Mouse (Mus musculus) ES-Bruce4 (cell line): Measurements from ENCODE around the gene Ntmt1. TPM values are rescaled to one million over a fixed set of nuclear protein-coding genes. Genes with fewer than 3 reads are reported as not detected.

Experiments used
- H3K27ac ChIP-seq: 2 replicates; pipeline ENCODE4 v1.5.1; 2012; ENCODE audit warnings: low read length, inconsistent platforms; ENCODE audit not compliant: insufficient read depth
- H3K27me3 ChIP-seq: 2 replicates; pipeline ENCODE4 v1.6.1; 2012; ENCODE audit warnings: mild to moderate bottlenecking, low read length, inconsistent platforms; ENCODE audit not compliant: control insufficient read depth, poor library complexity, insufficient read depth, severe bottlenecking
- H3K36me3 ChIP-seq: 2 replicates; pipeline ENCODE4 v1.6.1; 2012; ENCODE audit warnings: inconsistent platforms, mild to moderate bottlenecking, low read length, moderate library complexity; ENCODE audit not compliant: control insufficient read depth, poor library complexity, insufficient read depth, severe bottlenecking
- H3K4me1 ChIP-seq: one replicate; pipeline ENCODE4 v1.8.1; 2011; ENCODE audit warnings: low read length; ENCODE audit not compliant: control insufficient read depth, insufficient read depth
- H3K4me3 ChIP-seq: 2 replicates; pipeline ENCODE4 v1.5.1; 2011; ENCODE audit warnings: low read depth, mild to moderate bottlenecking, low read length
- H3K9ac ChIP-seq: 2 replicates; pipeline ENCODE4 v1.6.1; 2012; ENCODE audit warnings: low read depth, mild to moderate bottlenecking, inconsistent platforms; ENCODE audit not compliant: poor library complexity, severe bottlenecking
- H3K9me3 ChIP-seq: replicated peaks from 2 replicates; pipeline ENCODE4 v1.6.1; 2012; ENCODE audit warnings: mild to moderate bottlenecking, low read length, inconsistent platforms; ENCODE audit not compliant: control insufficient read depth, poor library complexity, insufficient read depth, severe bottlenecking
- CTCF ChIP-seq: IDR thresholded peaks from one replicate; pipeline ENCODE4 v1.8.1; 2011; ENCODE audit warnings: low read depth, low read length
- EP300 ChIP-seq: IDR thresholded peaks from 2 replicates; pipeline ENCODE4 v1.6.1; 2011; ENCODE audit warnings: low read depth, low read length; ENCODE audit not compliant: insufficient read depth
- POLR2A ChIP-seq: IDR thresholded peaks from one replicate; pipeline ENCODE4 v1.8.1; 2011; ENCODE audit warnings: low read length; ENCODE audit not compliant: insufficient read depth
- polyA plus RNA-seq: library from polyadenylated mRNA; stranded (reverse); fragments of >200 nt; gene quantifications from 2 replicates; pipeline ENCODE4 v1.2.4, GENCODE M21; 2011; ENCODE audit warnings: low read depth; ENCODE audit not compliant: missing spikeins, insufficient read depth, insufficient read length

Gene Ntmt1
- polyA plus RNA-seq = 42.6 and 46.3 TPM in 2 replicates

DNA sequence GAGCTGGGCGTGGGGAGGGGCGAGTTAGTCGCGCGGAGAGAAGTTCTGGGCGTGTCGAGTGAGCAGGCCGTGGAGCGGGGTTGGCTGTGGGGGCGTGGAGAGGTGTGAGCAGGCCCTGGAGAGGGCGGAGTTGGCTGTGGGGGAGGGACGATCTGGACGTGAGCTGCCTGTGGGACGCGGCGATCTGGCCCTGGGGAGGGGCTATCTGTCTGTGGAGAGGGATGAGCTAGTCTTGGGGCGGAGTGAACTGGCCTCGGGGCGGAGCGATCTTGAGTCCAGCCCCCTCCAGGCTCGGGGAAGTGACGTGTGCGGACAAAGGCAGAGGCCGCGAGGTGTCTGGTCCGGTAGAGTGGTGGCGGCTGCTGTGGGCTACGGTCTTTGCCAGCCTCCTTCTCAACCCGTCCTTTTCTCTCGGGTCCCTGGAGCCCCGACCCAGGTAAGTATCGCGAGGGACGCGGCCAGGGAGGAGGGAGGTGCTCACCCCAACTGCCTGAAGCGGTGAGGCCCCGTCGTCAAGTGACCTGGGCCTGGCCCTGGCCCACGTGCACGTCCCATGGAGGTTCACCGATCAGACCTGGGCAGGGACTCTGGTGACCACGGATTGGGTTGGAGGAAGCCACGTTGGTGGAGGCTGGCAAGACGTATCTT, at the start of gene Ntmt1:
Gene Ntmt1, plus strand, starts transcription at position 179 of the 648 bp plus-strand sequence.
- Histone ChIP-seq H3K4me1 (peaks cover 2% of the 10 kb centered on the region), H3K9me3 (no peaks in the 10 kb centered on the region; the same call in 1 of the 2 replicates), H3K27ac (peak within 1 kb of the TSS; percentile 59), H3K4me3 (peak within 1 kb of the TSS; percentile 87), H3K36me3 (peaks cover 15% of the 10 kb centered on the region), H3K9ac (peak within 1 kb of the TSS; percentile 62), H3K27me3 (no peaks in the 10 kb centered on the region)
- no peak for TF ChIP-seq CTCF
- peak; percentile 66 for TF ChIP-seq POLR2A

DNA sequence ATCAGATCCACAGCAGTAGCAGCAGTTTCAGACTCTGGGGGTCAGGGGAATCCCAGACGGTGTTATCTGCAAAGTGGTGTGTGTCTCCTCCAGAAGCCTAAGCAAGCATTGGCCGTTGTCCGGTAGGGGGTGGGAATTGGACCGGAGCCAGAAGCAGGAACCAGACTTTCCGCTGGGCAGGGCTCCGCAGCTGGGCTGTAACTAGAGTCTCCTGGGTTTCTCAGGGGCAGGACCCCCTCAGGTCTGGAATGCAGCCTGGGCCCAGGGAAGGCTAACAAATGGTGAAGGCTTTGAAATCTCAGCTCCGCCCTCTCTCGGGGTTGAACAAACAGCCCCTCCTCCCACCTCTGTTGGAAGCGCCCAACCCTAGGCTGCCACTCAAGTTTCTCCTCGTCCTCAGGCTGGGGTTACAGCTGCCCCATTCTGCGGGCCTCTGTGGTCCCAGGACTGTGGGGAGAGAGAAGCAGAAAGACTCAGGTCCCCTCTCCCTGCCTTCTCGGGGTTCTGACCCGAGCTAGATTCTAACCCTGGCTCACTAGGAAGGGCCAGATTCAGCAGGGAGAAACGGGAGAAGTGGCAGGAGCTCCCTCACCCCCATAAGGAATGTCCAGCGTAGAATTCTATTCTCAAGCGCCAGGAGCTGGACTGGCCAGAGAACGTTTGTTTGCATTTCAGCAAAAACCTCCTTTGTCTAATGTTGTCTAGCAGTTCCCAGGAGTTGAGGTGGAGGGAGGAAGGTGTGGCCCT, 49.1 kb upstream of the Ntmt1 start:
- TF ChIP-seq EP300 = peak; percentile 88
- TF ChIP-seq CTCF = no peak
- peaks cover 18% of the 10 kb centered on the region for H3K4me1 ChIP-seq
- peak overlapping the region; percentile 2; the same call in 1 of the 2 replicates for H3K4me3 ChIP-seq
- H3K27me3 ChIP-seq = no peaks in the 10 kb centered on the region
- H3K9me3 ChIP-seq = 0 out of 2 replicates have a peak, but pooled peaks cover 4% of the 10 kb centered on the region
- H3K9ac ChIP-seq = peak overlapping the region; percentile 30; the same call in 1 of the 2 replicates
- H3K27ac ChIP-seq = peak overlapping the region; percentile 82
- H3K36me3 ChIP-seq = no peaks in the 10 kb centered on the region

DNA sequence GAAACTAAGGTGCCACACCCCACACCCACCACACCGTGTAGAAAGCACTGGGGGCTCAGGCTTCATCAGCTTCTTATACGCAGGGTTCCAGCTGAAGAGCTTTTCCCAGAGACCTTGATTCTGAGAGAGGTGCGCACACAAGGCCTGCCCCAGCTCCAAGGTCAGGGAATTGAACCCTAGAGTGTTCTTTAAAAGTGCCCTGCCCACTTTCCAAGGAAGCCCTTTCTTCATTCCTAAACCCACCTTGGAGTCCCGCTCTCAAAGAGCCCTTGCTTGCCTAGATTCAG, 48.6 kb upstream of the Ntmt1 start:
- Histone ChIP-seq H3K27ac (peak overlapping the region; percentile 82), H3K4me1 (peaks cover 18% of the 10 kb centered on the region), H3K9ac (peak overlapping the region; percentile 30; the same call in 1 of the 2 replicates)

DNA sequence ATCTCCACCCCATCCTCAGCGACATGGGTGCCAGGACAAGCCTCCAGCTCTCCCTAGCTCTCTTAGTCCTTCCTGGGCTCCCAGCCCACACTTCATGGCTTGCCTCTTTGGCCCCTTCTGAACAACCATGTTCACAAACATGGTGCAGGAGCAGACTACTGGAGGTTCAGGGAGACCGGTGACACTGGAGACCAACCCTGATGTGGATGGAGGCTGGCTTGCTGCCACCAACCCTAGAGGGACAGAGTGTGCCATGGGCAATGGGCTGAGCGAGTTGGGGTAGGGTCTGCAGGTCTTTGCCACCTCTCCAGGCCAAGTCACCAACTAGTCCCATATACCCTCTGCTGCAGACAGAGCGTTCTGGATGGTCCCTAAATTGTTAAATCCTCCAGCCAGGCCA, 48.2 kb upstream of the Ntmt1 start:
- no peak overlapping the region for H3K4me3 ChIP-seq
- no peak overlapping the region for H3K9ac ChIP-seq
- 0 out of 2 replicates have a peak, but pooled peaks cover 4% of the 10 kb centered on the region for H3K9me3 ChIP-seq
- no peaks in the 10 kb centered on the region for H3K27me3 ChIP-seq
- no peaks in the 10 kb centered on the region for H3K36me3 ChIP-seq
- peaks cover 18% of the 10 kb centered on the region for H3K4me1 ChIP-seq
- H3K27ac ChIP-seq = peak overlapping the region; percentile 82
- TF ChIP-seq POLR2A = no peak
- no peak for TF ChIP-seq EP300
- TF ChIP-seq CTCF = no peak

More for the DNA sequence above, 48.6 kb upstream of the Ntmt1 start:
- Histone ChIP-seq H3K36me3 (no peaks in the 10 kb centered on the region), H3K27me3 (no peaks in the 10 kb centered on the region), H3K9me3 (0 out of 2 replicates have a peak, but pooled peaks cover 4% of the 10 kb centered on the region), H3K4me3 (no peak overlapping the region)
- TF ChIP-seq CTCF (no peak), EP300 (peak; percentile 67; the same call in 1 of the 2 replicates), POLR2A (no peak)

DNA sequence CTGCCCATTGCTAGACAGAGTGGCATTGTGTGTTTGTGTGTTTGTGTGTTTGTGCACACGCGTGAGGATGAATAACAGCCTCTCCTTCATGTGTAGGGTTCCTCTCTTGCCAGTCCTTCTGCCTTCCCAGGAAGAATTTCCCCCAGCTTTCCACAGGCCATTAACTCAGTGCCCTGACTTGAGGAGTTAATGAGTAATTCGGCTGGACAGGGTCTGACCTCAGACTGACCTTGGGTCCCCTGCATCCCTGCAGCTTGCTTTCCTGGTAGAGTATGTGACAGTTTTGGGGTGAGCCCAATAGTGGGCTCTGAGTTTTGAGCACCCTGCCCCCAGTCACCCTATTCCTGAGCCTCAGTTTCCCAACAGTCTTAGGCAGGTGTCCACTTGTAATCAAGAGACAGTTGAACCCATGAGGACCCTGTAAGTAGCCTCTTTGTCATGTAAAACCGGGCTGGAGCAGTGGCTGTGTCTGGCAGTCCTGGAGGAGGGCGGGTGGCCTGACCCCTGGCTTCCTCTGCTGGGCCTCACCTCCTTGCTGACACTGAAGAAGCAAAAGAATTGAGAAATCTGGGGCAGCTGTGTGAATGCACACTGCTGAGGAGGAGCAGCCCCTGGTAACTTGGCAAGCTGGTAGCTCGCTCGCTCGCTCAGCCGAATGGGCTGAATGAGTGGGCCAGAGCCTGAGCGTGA, 47.6 kb upstream of the Ntmt1 start:
- H3K27me3 ChIP-seq = no peaks in the 10 kb centered on the region
- H3K36me3 ChIP-seq = no peaks in the 10 kb centered on the region
- no peak for TF ChIP-seq CTCF
- TF ChIP-seq EP300 = peak; percentile 95
- no peak for TF ChIP-seq POLR2A
- peak overlapping the region; percentile 82 for H3K27ac ChIP-seq
- H3K9me3 ChIP-seq = 0 out of 2 replicates have a peak, but pooled peaks cover 4% of the 10 kb centered on the region
- no peak overlapping the region for H3K4me3 ChIP-seq
- peaks cover 18% of the 10 kb centered on the region for H3K4me1 ChIP-seq
- H3K9ac ChIP-seq = no peak overlapping the region
